Mouse (Mus musculus): ENCODE results near the gene Zbtb20.

The Zbtb20 gene

DNA sequence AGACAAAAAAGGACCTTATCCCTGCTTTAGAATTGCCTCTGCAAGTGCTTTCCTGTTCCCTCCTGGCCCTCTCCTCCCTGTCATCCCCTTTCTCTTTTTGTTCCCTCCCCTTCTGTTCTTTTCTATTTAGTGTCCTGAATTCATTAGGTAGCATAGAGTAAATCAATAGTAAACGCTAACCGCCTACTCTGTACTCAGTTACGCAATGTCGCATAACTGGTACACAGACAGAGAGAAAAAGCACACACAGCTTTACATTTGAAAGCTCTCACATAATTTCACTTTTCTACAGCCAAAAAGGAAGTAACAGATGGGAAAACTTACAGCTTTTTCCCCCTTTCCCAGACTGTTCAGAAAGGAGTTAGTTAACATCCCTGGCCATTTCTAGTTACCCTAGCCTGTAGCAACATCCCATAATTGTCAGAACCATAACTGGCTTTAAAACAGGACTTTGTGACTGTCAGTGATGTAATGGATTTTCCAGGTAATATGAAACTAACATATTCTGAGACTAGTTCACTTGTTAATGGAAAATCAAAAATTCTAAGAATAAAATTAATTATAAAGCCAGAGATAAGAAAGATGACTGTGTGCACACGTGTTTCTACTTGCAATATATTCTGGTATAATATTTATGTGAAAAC lies 422.4 kb downstream of the Zbtb20 start:
- in situ Hi-C loops (cut with MboI, MseI): no loop called here

DNA sequence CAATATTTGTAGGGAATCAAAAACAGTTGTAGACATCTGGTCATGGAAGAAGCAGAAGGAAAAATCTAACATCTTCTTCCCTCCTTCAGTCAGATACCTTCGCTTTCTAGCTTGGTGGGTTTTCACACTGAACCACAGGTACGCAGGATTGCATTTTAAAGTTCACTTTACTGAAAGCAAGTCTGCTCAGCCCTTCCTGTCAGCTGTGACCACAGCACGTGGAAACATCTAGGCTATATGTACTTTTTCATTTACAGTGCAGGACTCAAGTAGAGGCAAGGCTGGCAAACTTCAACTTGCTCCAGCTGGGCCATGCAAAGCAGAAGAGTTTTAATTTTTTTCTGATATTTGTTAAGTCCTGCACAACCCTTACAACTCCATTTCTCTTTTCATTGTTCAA lies 424.7 kb downstream of the Zbtb20 start:
- in situ Hi-C loops (cut with MboI, MseI): no loop called here

DNA sequence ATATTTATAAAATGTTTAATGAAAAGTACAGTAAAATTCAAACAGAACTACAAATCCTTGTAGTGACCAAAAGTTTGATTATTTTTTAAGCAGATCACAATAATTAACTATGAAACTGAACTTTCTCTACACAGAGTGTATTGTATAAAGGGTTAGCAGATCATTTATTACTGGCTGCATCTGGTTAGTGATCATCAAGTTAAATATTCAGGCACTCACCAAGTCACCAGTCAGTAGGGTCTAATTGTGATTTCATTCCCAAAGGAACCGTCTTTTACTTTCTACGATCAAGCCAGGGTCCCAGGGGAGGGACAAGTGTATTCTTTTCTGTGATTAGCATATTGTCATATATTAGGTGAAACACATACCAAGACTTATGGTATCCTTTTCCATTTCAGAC lies 426.5 kb downstream of the Zbtb20 start:
- in situ Hi-C loops (cut with MboI, MseI): no loop called here

DNA sequence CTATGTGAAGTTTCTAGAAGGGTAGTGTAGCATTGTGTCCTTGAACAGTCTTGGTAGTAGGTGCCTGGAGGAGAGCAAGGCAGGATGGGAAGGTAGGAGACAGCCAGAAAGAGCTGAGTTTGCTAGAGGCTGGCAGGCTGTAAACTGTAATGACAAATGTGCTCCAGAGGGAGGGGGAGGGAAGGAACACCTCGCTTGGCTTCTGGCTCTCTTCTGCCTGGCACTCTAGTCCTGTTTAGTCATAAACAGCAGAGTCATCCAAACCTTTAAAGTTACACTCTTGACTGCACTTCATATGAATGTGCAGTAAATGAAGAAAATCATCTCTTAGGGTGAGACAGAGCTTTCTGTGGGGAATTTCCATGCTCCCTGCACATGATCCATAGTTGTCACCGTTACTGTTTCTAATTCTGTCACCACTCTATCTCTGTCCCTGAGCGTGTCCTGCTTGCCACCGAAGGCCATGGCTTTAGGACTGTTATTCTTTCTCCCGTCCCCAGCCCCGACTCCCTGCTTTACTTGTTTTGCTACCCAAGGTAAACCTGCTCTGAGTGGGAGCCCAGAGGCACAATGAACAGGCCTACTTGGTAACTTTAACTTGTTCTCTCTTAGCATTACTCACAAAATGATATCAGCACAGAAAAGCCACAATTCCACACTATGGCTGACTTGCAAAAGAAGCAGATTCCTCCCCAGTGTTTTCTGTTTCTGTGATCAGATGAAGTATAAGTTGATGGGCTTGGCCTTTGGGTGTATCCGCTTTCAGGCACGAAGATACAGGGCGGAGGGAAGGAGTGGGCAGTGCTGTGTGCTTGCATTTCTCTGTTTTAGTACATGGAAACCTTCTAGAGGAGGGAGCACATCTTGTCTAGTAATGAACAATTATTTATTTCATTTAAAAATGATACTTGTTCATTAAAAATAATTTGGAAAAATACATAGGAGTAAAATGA lies 427.8 kb downstream of the Zbtb20 start:
- in situ Hi-C loops (cut with MboI, MseI): no loop called here

DNA sequence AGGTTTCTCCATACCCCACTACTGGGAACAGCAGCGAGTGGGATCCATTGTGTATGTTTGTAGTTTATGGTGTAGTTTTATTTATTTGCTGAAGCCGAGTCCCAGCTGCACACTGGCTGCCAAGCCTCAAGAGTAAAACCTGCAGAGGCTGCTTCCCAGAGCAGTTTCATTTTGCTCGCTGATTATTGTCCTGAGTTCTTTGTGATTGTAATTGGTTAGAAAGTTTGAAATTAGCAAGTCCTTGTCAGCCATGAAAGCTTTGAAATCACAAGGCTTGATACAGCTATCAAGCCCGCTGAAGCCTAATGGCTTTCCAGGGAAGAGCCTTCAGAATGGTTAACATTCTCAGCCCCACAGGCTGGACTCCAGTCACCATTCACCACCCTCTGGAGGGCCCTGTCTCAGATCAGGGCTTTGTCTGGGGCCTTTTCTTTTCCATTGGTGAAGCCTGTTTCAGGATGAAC lies 434.3 kb downstream of the Zbtb20 start:
- in situ Hi-C loops (cut with MboI, MseI): no loop called here

DNA sequence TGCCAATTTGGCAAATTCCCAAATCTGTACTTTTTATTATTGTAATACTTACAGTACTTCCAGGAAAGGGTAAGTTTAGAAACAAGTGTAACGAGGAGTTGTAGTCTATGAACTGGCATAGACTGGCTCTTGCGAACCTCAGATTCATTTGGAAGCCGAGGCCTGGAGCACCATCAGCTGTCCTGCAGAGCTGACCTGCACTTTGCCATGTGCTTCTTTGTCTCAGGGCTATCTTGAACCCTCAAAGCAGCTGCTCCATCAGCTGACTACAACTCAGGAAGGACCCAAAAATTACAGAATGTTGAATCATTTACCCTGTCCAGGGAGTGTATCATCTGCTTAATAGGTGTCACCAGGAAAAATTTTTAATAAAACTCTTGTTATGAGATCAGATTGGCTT lies 448.3 kb downstream of the Zbtb20 start:
- in situ Hi-C loops (cut with MboI, MseI): no loop called here

DNA sequence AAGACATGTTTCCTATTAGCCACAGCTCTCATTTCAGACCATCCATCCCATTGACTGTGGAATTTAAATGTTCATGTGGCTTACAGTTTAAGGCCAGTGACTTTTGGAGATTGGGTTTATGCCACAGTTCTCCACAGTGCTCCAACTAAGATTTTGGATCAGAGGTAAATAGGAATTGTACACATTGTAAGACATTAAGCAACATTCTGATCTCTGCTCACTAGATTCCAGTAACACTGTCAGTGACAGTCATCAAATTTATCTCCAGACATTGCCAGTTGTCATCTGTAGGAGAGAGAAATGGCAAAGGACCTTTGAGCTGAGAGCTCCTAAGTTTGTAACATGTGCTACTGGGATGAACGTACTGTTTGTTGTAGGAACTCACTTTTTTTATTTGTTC lies 452.5 kb downstream of the Zbtb20 start:
- in situ Hi-C loops (cut with MboI, MseI): no loop called here

DNA sequence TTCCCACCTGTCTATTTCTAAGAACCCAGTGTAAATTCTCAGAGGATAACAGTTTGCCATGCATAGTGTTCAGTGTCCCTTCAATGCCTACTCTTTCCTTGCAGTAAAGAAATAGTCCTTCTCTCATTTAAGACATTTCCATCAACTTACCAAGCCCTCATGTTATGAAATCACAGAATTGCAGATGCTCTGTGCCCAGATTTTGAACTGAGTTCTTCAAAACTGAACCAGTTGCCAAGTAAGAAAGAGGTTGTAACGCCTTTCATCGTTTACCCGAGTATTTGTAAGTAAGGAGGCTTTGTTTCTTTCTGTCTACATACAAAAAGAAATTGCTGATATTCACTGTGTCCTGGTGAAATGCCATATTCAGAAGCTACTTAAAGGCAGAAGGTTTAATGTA lies 454.5 kb downstream of the Zbtb20 start:
- in situ Hi-C loops (cut with MboI, MseI): loop anchor here (10.0 kb wide), 1 partner anchor 1205 kb away; no protein-coding TSS in a partner anchor

DNA sequence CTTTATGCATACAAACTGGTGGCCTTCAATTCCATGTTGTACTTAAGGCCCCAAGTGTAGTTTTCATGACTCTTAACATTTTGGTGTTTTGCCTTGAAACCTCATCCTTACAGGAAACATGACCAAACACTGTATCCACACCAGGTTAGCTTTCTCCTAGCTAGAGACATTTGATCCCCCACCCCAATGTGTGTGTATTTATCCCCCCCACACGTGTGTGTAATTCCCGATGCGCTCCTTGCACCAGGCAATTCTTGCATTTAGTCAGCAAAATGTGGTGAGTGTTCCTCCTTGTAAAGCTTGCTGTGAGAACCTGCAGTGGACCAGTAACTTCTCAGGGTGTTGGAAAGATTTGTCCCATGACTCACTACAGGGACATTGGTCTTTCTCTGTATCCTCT lies 455.8 kb downstream of the Zbtb20 start:
- in situ Hi-C loops (cut with MboI, MseI): loop anchor here (10.0 kb wide), 1 partner anchor 1203 kb away; no protein-coding TSS in a partner anchor

DNA sequence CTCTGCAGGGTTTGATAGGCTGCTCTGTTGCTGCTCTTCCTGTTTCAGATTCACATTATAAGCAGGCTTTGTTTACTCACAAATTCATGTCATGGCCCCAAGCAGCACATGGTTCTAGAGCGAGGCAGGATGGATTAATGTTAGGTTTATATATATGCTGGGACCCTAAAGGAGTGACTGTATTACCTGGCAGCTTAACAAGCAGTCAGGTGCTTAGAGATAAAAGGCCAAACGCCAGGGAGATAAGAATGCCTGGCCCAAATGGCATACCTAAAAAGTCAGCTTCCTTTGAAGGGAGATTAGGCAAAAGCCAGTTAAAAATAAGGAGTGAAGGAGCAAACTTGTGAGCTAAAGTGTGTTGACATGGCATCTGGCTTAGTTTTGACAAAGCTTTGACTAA lies 457.1 kb downstream of the Zbtb20 start:
- in situ Hi-C loops (cut with MboI, MseI): loop anchor here (10.0 kb wide), 1 partner anchor 1202 kb away; no protein-coding TSS in a partner anchor

DNA sequence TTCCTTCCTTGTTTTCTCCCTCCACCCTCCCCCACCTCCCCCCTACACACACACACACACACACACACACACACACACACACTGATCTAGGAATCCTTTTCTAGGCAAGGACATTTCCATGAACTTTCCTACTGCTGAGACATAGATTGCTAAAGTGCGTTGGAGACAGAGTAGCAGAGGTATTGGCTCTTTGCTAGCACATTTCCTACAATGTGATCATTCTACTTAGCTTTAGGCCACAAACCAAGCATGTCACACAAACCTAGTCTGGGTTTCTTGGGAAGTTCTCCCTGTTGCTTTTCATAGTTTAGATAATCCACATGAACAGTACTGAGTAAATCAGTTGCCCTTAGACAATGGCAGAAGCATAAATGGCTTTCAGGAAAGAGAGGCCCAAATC lies 457.6 kb downstream of the Zbtb20 start:
- in situ Hi-C loops (cut with MboI, MseI): loop anchor here (10.0 kb wide), 1 partner anchor 1202 kb away; no protein-coding TSS in a partner anchor

DNA sequence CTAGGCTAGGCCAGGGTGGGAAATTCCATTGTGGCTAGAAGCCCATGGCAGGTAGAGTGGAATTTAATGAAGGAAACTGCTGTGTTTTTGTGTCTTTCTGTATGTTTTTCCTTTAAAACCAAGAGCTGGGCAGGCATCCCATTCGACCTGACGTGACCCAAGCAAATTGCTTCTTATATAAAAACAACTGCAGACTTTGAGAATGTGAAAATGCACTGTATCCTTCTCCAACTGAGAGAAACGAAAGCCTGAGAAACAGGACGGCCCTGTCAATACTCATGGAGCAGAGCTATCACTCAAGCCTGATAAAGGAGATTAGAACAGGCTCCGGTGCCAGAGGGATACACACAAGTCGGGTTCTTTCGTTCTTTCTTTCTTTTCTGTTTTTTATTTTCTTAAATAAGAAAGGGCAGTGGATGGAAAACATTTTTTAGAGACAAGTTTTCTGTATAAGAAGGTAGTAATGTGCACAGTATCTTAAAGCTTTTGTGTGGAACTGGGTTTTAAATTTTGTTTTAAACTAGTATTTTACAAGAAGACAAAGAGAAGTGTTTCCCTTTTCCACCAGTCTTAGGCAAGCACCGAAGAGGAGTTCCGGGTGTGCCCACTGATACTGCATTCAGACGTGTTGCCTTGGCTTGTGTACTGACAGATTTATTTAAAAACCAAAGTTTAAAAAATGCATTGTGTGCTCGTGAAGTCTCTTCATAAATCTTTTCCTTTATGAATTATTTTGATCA lies 458.9 kb downstream of the Zbtb20 start:
- in situ Hi-C loops (cut with MboI, MseI): loop anchor here (10.0 kb wide), 1 partner anchor 1200 kb away; no protein-coding TSS in a partner anchor

DNA sequence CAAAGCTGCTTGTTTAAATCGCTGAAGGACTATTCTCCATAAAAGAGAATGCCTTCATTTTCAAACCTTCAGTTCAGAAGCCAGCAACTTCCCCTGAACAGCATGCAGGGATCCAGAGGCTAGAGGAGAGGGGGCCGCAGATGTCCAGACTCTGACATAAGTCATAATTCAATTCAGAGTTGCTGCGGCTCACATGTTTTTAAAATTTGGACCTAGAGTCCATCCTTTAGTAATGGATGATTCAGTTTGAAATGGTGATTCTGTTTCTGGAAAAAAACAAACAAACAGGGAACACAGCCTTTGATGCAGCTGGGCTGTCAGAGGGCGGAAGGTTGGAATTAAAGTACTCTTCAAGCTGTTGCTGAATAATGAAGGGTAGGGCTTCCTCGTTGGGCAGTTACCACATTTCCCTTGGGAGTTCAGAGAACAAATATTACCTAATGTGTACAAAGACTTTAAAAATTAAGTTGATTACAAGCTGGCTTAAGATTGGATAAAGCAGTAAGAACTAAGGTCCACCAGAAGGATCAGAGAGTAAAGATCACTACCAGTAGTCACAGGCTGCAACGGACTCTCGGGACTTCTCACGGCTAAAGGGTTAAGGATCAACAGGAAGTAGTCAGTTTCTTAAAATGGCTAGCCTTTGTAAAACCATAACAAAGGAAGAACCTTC lies 459.6 kb downstream of the Zbtb20 start:
- in situ Hi-C loops (cut with MboI, MseI): loop anchor here (10.0 kb wide), 1 partner anchor 1200 kb away; no protein-coding TSS in a partner anchor

DNA sequence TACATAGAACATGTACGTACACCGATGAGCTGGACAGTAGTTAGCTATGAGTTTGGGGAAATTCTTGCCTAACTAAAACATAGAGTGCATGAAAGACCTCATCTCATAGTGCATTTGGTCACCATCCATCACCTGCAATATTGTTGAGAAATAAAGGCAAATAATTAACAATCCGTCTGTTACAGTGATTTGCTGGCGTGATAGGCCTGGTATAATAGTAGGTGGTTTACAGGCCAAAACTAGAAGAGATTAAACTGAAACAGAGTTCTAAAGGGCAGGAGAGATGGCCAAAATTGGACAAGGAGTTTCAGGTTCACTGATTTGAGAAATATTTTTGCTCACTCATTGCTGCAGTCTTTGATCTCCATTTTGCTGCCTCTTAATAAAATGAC lies 460.1 kb downstream of the Zbtb20 start:
- in situ Hi-C loops (cut with MboI, MseI): loop anchor here (10.0 kb wide), 1 partner anchor 1199 kb away; no protein-coding TSS in a partner anchor

DNA sequence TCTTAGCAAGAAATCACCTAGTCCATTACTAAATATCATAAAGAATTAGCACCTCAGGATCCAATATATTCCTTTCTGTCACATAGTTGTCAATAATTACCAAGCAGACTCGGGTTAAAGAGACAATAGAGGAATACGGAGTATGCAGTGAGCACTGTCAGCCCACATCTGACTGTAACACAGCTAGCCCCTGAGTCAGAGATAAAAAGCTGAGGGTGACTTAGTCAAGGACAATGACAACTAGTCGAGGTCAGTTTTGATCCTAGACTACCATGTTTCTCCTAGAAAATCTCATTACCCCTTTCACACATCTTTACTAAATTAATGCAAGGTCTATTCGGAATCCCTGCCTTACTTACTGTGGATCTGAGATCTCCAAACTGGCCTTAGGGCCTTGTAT lies 465.0 kb downstream of the Zbtb20 start:
- in situ Hi-C loops (cut with MboI, MseI): no loop called here

DNA sequence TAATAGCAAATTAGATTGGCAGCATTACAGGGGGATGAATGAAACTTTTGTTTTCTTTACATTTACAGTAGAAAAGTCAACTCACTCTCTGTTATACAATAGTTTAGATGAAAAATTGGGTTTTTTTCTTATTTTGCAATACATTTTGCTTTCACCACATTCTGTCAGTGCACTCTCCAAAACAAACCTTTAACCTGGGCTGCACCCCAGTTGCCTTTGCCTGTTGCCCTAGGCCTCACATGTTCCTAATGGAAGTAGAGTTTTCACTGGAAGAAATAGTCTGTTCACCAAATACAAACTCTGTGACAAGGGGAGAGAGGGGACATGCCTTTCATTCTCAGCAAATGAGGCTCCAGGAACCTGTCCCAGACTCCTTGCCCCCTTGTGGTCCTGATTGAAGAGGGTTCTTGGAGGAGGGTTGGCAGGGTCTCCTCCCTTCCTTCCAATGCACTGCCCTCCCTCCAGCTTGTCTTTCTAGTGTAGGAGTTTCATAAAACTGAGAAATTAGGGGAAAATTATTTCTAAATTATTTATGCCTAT lies 466.3 kb downstream of the Zbtb20 start:
- in situ Hi-C loops (cut with MboI, MseI): no loop called here

DNA sequence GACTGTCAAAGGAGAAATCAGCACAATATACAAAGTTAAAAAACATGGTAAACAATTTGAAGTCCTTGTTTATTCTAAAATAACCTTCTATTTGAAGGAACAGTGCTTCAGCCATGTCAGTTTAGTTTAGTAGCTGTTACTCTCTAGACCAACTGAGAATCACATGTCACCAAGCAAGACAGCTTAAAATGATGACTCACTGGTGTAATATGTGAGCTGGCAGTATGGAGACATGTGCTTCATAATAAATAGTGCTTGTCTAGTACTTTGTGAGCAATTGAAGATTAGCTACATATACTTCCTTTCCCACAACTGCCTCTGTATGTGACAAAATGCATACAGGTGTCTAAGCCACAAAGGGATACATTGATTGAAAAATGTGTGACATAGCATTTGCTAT lies 470.4 kb downstream of the Zbtb20 start:
- in situ Hi-C loops (cut with MboI, MseI): no loop called here

DNA sequence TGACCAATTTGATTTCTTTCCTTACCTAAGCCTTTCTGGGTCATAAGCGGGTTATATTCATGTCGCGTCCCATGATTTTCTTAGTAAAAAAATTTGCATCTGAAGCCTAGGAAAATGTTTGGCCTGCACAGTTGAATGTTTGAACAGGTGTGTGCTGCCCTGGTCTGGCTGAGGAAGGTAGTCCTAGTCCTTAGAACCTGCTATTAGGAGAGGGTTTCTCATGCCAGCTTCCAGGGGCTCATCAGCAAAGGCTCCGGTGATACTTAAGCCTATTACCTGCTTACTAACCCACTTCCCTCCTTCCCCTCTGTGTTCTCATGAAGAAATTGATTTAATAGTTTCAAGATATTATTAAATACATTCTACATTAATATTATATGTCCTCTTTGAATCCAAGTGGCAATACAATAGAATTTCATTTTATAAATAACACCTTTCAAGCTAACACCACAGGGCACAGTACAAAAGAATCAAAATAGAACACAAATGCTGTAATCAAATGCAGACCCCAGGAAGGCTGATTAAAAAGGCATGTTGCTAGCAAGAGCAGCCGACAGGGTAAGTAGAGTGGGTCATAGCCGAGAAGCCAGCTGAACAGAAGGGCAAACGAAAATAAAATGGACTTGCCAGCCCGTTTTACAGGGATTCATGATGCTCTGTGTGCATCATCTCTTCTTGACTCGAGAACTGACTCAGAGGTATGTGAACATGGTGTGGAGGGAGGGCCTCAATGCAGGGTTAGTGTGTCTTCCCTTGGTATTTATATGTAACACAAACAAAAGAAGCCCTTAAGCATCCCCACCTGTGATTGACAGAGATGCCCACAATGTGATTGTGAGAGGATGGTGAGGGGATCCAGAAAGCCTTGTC lies 480.3 kb downstream of the Zbtb20 start:
- in situ Hi-C loops (cut with MboI, MseI): no loop called here

DNA sequence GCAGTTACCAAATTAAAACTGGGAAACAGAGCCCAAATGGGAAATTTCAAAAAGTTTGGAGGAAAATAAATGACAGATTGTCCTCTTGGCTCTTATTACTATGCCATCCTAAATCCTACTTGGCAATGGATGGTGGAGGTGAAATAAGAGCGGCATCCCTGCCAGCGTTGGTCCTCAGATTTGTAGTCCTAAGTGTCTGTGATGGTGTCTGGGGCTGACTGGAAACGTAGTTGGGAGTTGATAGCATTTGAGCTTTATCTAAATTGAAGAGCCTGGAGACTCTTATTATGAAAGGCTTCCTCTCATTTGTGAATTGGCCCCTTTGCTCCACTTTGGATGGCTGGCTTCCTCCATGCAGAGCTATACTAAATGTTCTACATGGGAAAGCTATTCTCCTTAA lies 483.9 kb downstream of the Zbtb20 start:
- in situ Hi-C loops (cut with MboI, MseI): no loop called here

DNA sequence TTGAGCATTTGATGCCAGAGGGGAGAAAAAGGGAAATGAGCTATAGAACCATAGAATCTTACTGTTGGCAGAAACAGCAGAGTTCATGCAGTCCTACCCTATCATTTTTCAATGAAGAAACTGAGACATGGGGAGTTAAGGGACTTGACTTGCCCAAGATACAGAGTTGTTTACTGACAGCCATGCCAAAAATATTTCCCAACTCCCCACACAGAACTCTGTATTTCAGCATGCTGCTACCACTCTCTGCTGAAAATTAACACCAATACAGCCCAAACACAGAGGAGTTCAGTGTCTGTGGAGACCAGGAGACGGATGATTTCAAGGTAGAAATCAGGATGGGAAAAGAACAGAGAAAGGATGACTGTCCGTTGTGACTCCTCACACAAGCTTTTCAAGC lies 484.4 kb downstream of the Zbtb20 start:
- in situ Hi-C loops (cut with MboI, MseI): no loop called here
